Mouse (Mus musculus) adrenal gland, postnatal 14 days (tissue): ENCODE measurements around the gene Abca6. TPM values are rescaled to one million over a fixed set of nuclear protein-coding genes. Genes with fewer than 3 reads are reported as not detected.
A peak's percentile ranks its signal among the peaks of the same experiment; 100 is the strongest.

Experiments
- DNase-seq: peaks from one replicate; pipeline ENCODE4 v3.0.0; 2021; ENCODE audit warnings: mixed read lengths
- total RNA-seq: library from RNA; stranded (reverse); gene quantifications from 2 replicates; pipeline ENCODE4 v1.2.3, GENCODE M21; 2021

Abca6 gene
- total RNA-seq, 1 experiment from 2014 or later, result 19.0 TPM

GRCm38 (mm10) chr11:110196561-110197306 is 54.8 kb downstream of the Abca6 start:
- no peak for DNase-seq

- no peak for DNase-seq
These were observed 56.3 kb downstream of the Abca6 start for GRCm38 (mm10) chr11:110195310-110195709.

- no peak for DNase-seq
These were observed 80.4 kb downstream of the Abca6 start for GRCm38 (mm10) chr11:110171212-110171611.

- DNase-seq, result no peak
These were observed 83.9 kb downstream of the Abca6 start, which contains the start of gene Abca9 for GRCm38 (mm10) chr11:110167459-110168251. Gene Abca9, minus strand, starts transcription at chr11:110168196.

- no peak for DNase-seq
These were observed 85.8 kb downstream of the Abca6 start for GRCm38 (mm10) chr11:110165822-110166221.

GRCm38 (mm10) chr11:110165409-110165808 is 86.2 kb downstream of the Abca6 start:
- DNase-seq, result no peak

GRCm38 (mm10) chr11:110157059-110157458 is 94.5 kb downstream of the Abca6 start:
- no peak for DNase-seq

GRCm38 (mm10) chr11:110155985-110156384 is 95.6 kb downstream of the Abca6 start:
- DNase-seq, result no peak

- DNase-seq, result no peak
These were observed 103.9 kb downstream of the Abca6 start for GRCm38 (mm10) chr11:110147640-110148039.

GRCm38 (mm10) chr11:110145421-110145820 is 106.2 kb downstream of the Abca6 start:
- no peak for DNase-seq

- peak; percentile 5 for DNase-seq
These were observed 120.8 kb downstream of the Abca6 start for GRCm38 (mm10) chr11:110130760-110131159.

Other genes with a start within 250 kb of the Abca6 start
- 27.8 and 36.5 TPM in 2 replicates for gene Abca8a, start 155.8 kb downstream of the Abca6 start, total RNA-seq
- gene Abca9, start 83.6 kb downstream of the Abca6 start, total RNA-seq, result 11.1 and 12.4 TPM in 2 replicates
- gene Abca5, start 85.9 kb upstream of the Abca6 start, total RNA-seq, result 8.7 and 10.9 TPM in 2 replicates
- 5.9 and 6.9 TPM in 2 replicates for gene Map2k6, start 147.3 kb upstream of the Abca6 start, total RNA-seq